Mouse (Mus musculus) heart, embryonic 13.5 days (tissue): ENCODE measurements around the gene Gm867. TPM values are rescaled to one million over a fixed set of nuclear protein-coding genes. Genes with fewer than 3 reads are reported as not detected.

Experiments
- ATAC-seq: fragments of 200-750 bp; cut with Nextera tagmentation; 2 replicates; pipeline ENCODE4 v1.8.0; 2017; ENCODE audit warnings: moderate TSS enrichment; ENCODE audit not compliant: insufficient number of reproducible peaks, low FRiP score, low TSS enrichment; ENCODE audit errors: extremely low read depth
- H3K27ac ChIP-seq: fragments of 300-500 bp; sonication (generic); replicated peaks from 2 replicates; pipeline ENCODE4 v1.5.1; 2015; ENCODE audit warnings: moderate library complexity, mild to moderate bottlenecking, inconsistent platforms
- H3K27me3 ChIP-seq: fragments of 300-500 bp; sonication (generic); replicated peaks from 2 replicates; pipeline ENCODE4 v1.6.1; 2015; ENCODE audit warnings: mild to moderate bottlenecking, inconsistent platforms
- H3K36me3 ChIP-seq: fragments of 300-500 bp; sonication (generic); 2 replicates; pipeline ENCODE4 v1.6.1; 2015; ENCODE audit warnings: mild to moderate bottlenecking, inconsistent platforms
- H3K4me1 ChIP-seq: fragments of 300-500 bp; sonication (generic); 2 replicates; pipeline ENCODE4 v1.6.1; 2015; ENCODE audit warnings: inconsistent platforms
- H3K4me2 ChIP-seq: fragments of 300-500 bp; sonication (generic); 2 replicates; pipeline ENCODE4 v1.6.1; 2015; ENCODE audit warnings: inconsistent platforms, mild to moderate bottlenecking, moderate library complexity
- H3K4me3 ChIP-seq: fragments of 300-500 bp; sonication (generic); 2 replicates; pipeline ENCODE4 v1.5.1; 2015; ENCODE audit warnings: moderate library complexity, mild to moderate bottlenecking, inconsistent platforms
- H3K9ac ChIP-seq: fragments of 300-500 bp; sonication (generic); 2 replicates; pipeline ENCODE4 v1.6.1; 2015; ENCODE audit warnings: inconsistent platforms, mild to moderate bottlenecking, moderate library complexity
- H3K9me3 ChIP-seq: fragments of 300-500 bp; sonication (generic); 2 replicates; pipeline ENCODE4 v1.6.1; 2016; ENCODE audit warnings: inconsistent platforms
- WGBS: fragments of 180-500 bp; shearing (Covaris S2); methylation state at CpG from one replicate; pipeline ENCODE4 v1.1.7; 2015; ENCODE audit warnings: mixed read lengths; 5-methylcytosine and 5-hydroxymethylcytosine counted together
- polyA plus RNA-seq: library from polyadenylated mRNA; unstranded; fragments of >200 nt; fragmentation: Nextera tagmentation; extraction: Ambion mirVana; gene quantifications from 2 replicates; pipeline ENCODE4 v1.2.1, GENCODE M21; 2015

The Gm867 gene
- polyA plus RNA-seq, 1 experiment from 2014 or later: 1.8 TPM

GRCm38 (mm10) chr10:75893089-75893750 lies 47.3 kb downstream of the Gm867 start, which contains the start of gene Derl3:
Gene Derl3 (plus strand): TSS chr10:75893413.
- Histone ChIP-seq H3K4me2 (peak within 1 kb of the TSS; percentile 87), H3K27me3 (no peaks in the 10 kb centered on the region), H3K4me3 (peak within 1 kb of the TSS; percentile 53), H3K9ac (peak within 1 kb of the TSS; percentile 73), H3K9me3 (no peaks in the 10 kb centered on the region), H3K36me3 (peaks cover 42% of the 10 kb centered on the region), H3K4me1 (peaks cover 30% of the 10 kb centered on the region), H3K27ac (no peak within 1 kb of the TSS)
- WGBS: under 1% methylated on average over 50 of the region's 51 CpGs
- ATAC-seq: peak; percentile 94

GRCm38 (mm10) chr10:75889406-75890153 lies 50.9 kb downstream of the Gm867 start:
- no peak overlapping the region for H3K9ac ChIP-seq
- no peaks in the 10 kb centered on the region for H3K27me3 ChIP-seq
- no peaks in the 10 kb centered on the region for H3K9me3 ChIP-seq
- peaks cover 24% of the 10 kb centered on the region for H3K4me1 ChIP-seq
- H3K36me3 ChIP-seq: peaks cover 7% of the 10 kb centered on the region
- no peak overlapping the region for H3K4me3 ChIP-seq
- no peak overlapping the region for H3K27ac ChIP-seq
- ATAC-seq: no peak
- H3K4me2 ChIP-seq: no peak overlapping the region
- WGBS: 40% methylated on average over 8 of the region's 8 CpGs

Other genes starting within 250 kb of the Gm867 start
- 21.5 and 24.3 TPM in 2 replicates for gene Cabin1, start 176.3 kb downstream of the Gm867 start, polyA plus RNA-seq
- 30.8 and 38.9 TPM in 2 replicates for gene Ddt, start 167.3 kb downstream of the Gm867 start, polyA plus RNA-seq
- not detected in 2 replicates for gene Gm20441, start 159.7 kb downstream of the Gm867 start, polyA plus RNA-seq
- gene Gstt3, start 159.3 kb downstream of the Gm867 start, polyA plus RNA-seq: 3.2 and 4.1 TPM in 2 replicates
- gene Gstt1, start 142.1 kb downstream of the Gm867 start, polyA plus RNA-seq: 5.3 and 7.1 TPM in 2 replicates
- gene Gstt4, start 118.1 kb downstream of the Gm867 start, polyA plus RNA-seq: not detected in 2 replicates
- 9.5 and 13.0 TPM in 2 replicates for gene Gstt2, start 103.2 kb downstream of the Gm867 start, polyA plus RNA-seq
- gene Mif, start 80.4 kb downstream of the Gm867 start, polyA plus RNA-seq: 2,411 and 2,681 TPM in 2 replicates
- 2.4 TPM in 2 replicates for gene Derl3, start 47.3 kb downstream of the Gm867 start, polyA plus RNA-seq
- gene Smarcb1, start 19.1 kb downstream of the Gm867 start, polyA plus RNA-seq: 118 and 125 TPM in 2 replicates
- 463 and 524 TPM in 2 replicates for gene Chchd10, start 7.5 kb downstream of the Gm867 start, polyA plus RNA-seq
- gene Mmp11, start 4.2 kb downstream of the Gm867 start, polyA plus RNA-seq: 28.6 and 30.7 TPM in 2 replicates
- 0.25 and 0.41 TPM in 2 replicates for gene Vpreb3, start 2.4 kb upstream of the Gm867 start, polyA plus RNA-seq
- gene Gm5134, start 13.8 kb upstream of the Gm867 start, polyA plus RNA-seq: not detected in 2 replicates
- gene Zfp280b, start 92.0 kb upstream of the Gm867 start, polyA plus RNA-seq: 12.2 and 12.5 TPM in 2 replicates
- gene Slc5a4b, start 170.3 kb upstream of the Gm867 start, polyA plus RNA-seq: not detected in 2 replicates
- not detected in 2 replicates for gene Slc5a4a, start 206.8 kb upstream of the Gm867 start, polyA plus RNA-seq